Mouse (Mus musculus) limb, embryonic 12.5 days (tissue): Measurements from ENCODE around the gene Zbtb40. TPM values are rescaled to one million over a fixed set of nuclear protein-coding genes. Genes with fewer than 3 reads are reported as not detected.

Experiments
- ATAC-seq: fragments of 200-750 bp; cut with Nextera tagmentation; 2 replicates; pipeline ENCODE4 v1.8.0; 2017; ENCODE audit warnings: low read depth, moderate TSS enrichment; ENCODE audit not compliant: insufficient number of reproducible peaks, insufficient read depth, low FRiP score, low TSS enrichment
- H3K27ac ChIP-seq: fragments of 300-500 bp; sonication (generic); 2 replicates; pipeline ENCODE4 v1.5.1; 2016; ENCODE audit warnings: mild to moderate bottlenecking, moderate library complexity
- H3K27me3 ChIP-seq: fragments of 300-500 bp; sonication (generic); 2 replicates; pipeline ENCODE4 v1.6.1; 2016; ENCODE audit warnings: mild to moderate bottlenecking, moderate library complexity
- H3K36me3 ChIP-seq: fragments of 300-500 bp; sonication (generic); 2 replicates; pipeline ENCODE4 v1.6.1; 2016; ENCODE audit warnings: mild to moderate bottlenecking, moderate library complexity
- H3K4me1 ChIP-seq: fragments of 300-500 bp; sonication (generic); replicated peaks from 2 replicates; pipeline ENCODE4 v1.6.1; 2016
- H3K4me2 ChIP-seq: fragments of 300-500 bp; sonication (generic); 2 replicates; pipeline ENCODE4 v1.6.1; 2016; ENCODE audit warnings: mild to moderate bottlenecking, moderate library complexity
- H3K4me3 ChIP-seq: fragments of 300-500 bp; sonication (generic); replicated peaks from 2 replicates; pipeline ENCODE4 v1.5.1; 2016; ENCODE audit warnings: mild to moderate bottlenecking
- H3K9ac ChIP-seq: fragments of 300-500 bp; sonication (generic); replicated peaks from 2 replicates; pipeline ENCODE4 v1.6.1; 2016; ENCODE audit warnings: mild to moderate bottlenecking, moderate library complexity
- H3K9me3 ChIP-seq: fragments of 300-500 bp; sonication (generic); 2 replicates; pipeline ENCODE4 v1.6.1; 2016; ENCODE audit warnings: mild to moderate bottlenecking, moderate library complexity
- WGBS: fragments of 180-500 bp; shearing (Covaris S2); methylation state at CpG from one replicate; pipeline ENCODE4 v1.1.7; 2016; 5-methylcytosine and 5-hydroxymethylcytosine counted together
- polyA plus RNA-seq: library from polyadenylated mRNA; unstranded; fragments of >200 nt; fragmentation: Nextera tagmentation; extraction: Ambion mirVana; gene quantifications from 2 replicates; pipeline ENCODE4 v1.2.1, GENCODE M21; 2016

Zbtb40 gene
- polyA plus RNA-seq, 1 experiment from 2014 or later, result 6.1 TPM

DNA sequence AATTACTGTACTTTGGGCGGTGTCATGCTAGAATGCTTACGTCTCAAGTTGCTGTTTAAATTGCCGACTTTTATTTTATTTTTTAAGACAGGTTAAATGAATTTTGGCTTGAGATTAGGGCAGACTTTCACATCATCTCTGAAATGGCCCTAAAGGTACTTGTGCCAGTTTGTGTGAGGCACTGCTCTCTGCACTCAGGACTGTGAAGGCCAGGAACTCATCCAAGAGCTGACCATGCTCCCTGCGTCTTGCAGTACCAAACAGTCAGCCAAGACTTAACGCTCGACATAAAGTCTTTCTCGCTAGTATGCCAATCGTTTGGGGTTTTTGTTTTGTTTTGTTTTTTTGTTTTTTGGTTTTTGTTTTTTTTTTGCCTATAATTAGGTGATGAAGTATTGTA is 34.5 kb downstream of the Zbtb40 start:
- Histone ChIP-seq H3K4me3 (no peak overlapping the region), H3K9ac (no peak overlapping the region), H3K4me1 (0 out of 2 replicates have a peak, but pooled peaks cover 11% of the 10 kb centered on the region), H3K36me3 (peaks cover 32% of the 10 kb centered on the region), H3K9me3 (no peaks in the 10 kb centered on the region), H3K4me2 (no peak overlapping the region), H3K27me3 (no peaks in the 10 kb centered on the region), H3K27ac (no peak overlapping the region)
- no peak for ATAC-seq
- WGBS, result 92% methylated on average over 8 of the region's 8 CpGs

GRCm38 (mm10) chr4:137006966-137007365 is 41.6 kb downstream of the Zbtb40 start:
- ATAC-seq, result no peak
- 89% methylated on average over 8 of the region's 8 CpGs for WGBS

GRCm38 (mm10) chr4:137001825-137002224 is 46.8 kb downstream of the Zbtb40 start:
- Histone ChIP-seq H3K4me3 (no peak overlapping the region), H3K36me3 (peaks cover 51% of the 10 kb centered on the region; the same call in 1 of the 2 replicates), H3K9ac (no peak overlapping the region), H3K9me3 (no peaks in the 10 kb centered on the region), H3K4me1 (no peaks in the 10 kb centered on the region), H3K27ac (no peak overlapping the region), H3K4me2 (no peak overlapping the region), H3K27me3 (no peaks in the 10 kb centered on the region)
- no peak for ATAC-seq
- WGBS, result 92% methylated on average over 3 of the region's 3 CpGs

More at GRCm38 (mm10) chr4:137006966-137007365, 41.6 kb downstream of the Zbtb40 start:
- H3K9me3 ChIP-seq, result no peaks in the 10 kb centered on the region
- H3K4me2 ChIP-seq, result no peak overlapping the region
- H3K36me3 ChIP-seq, result peaks cover 17% of the 10 kb centered on the region; the same call in 1 of the 2 replicates
- H3K4me3 ChIP-seq, result no peak overlapping the region
- no peaks in the 10 kb centered on the region for H3K4me1 ChIP-seq
- no peak overlapping the region for H3K9ac ChIP-seq
- no peak overlapping the region for H3K27ac ChIP-seq
- no peaks in the 10 kb centered on the region for H3K27me3 ChIP-seq

DNA sequence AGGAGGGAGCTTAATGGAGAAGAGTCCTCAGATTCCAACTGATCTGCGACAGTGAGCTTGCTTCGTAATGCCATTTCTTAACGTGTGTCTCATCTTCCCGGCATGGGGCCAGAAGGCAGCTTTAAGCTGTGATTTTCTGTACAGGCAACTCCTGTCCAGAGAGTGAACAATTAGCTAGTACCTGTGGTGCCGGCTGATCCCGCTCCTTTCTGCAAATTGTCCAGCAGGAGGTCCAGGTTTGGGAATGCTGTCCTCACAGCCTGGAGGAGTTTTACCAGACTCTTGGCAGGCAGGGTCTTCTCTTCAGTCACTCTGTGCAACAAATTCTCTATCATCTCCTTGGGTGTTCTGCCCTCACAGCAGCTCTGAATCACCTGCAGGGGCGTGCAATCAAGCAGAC is 47.6 kb downstream of the Zbtb40 start:
- H3K9me3 ChIP-seq, result no peaks in the 10 kb centered on the region
- no peaks in the 10 kb centered on the region for H3K27me3 ChIP-seq
- H3K4me1 ChIP-seq, result no peaks in the 10 kb centered on the region
- no peak overlapping the region for H3K9ac ChIP-seq
- WGBS, result 94% methylated on average over 7 of the region's 7 CpGs
- no peak overlapping the region for H3K27ac ChIP-seq
- H3K4me2 ChIP-seq, result no peak overlapping the region
- peaks cover 52% of the 10 kb centered on the region; the same call in 1 of the 2 replicates for H3K36me3 ChIP-seq
- ATAC-seq, result no peak
- H3K4me3 ChIP-seq, result no peak overlapping the region

- Histone ChIP-seq H3K4me3 (no peak overlapping the region), H3K27ac (no peak overlapping the region), H3K4me1 (no peaks in the 10 kb centered on the region), H3K27me3 (no peaks in the 10 kb centered on the region), H3K4me2 (no peak overlapping the region), H3K9me3 (no peaks in the 10 kb centered on the region), H3K36me3 (peaks cover 70% of the 10 kb centered on the region), H3K9ac (no peak overlapping the region)
- ATAC-seq, result no peak
- WGBS, result 79% methylated on average over 7 of the region's 7 CpGs
Observed at GRCm38 (mm10) chr4:136998371-136998770, 50.2 kb downstream of the Zbtb40 start.

GRCm38 (mm10) chr4:136997723-136998345 is 50.8 kb downstream of the Zbtb40 start:
- no peaks in the 10 kb centered on the region for H3K27me3 ChIP-seq
- no peak for ATAC-seq
- 93% methylated on average over 12 of the region's 12 CpGs for WGBS
- H3K4me2 ChIP-seq, result no peak overlapping the region
- H3K9me3 ChIP-seq, result no peaks in the 10 kb centered on the region
- H3K36me3 ChIP-seq, result peaks cover 73% of the 10 kb centered on the region
- no peaks in the 10 kb centered on the region for H3K4me1 ChIP-seq
- no peak overlapping the region for H3K27ac ChIP-seq
- H3K4me3 ChIP-seq, result no peak overlapping the region
- H3K9ac ChIP-seq, result no peak overlapping the region

- H3K9me3 ChIP-seq, result no peaks in the 10 kb centered on the region
- H3K9ac ChIP-seq, result no peak overlapping the region
- no peak overlapping the region for H3K27ac ChIP-seq
- 56% methylated on average over 7 of the region's 7 CpGs for WGBS
- no peaks in the 10 kb centered on the region for H3K27me3 ChIP-seq
- H3K36me3 ChIP-seq, result peaks cover 73% of the 10 kb centered on the region
- no peak for ATAC-seq
- no peak overlapping the region for H3K4me3 ChIP-seq
- no peaks in the 10 kb centered on the region for H3K4me1 ChIP-seq
- no peak overlapping the region for H3K4me2 ChIP-seq
Observed at GRCm38 (mm10) chr4:136996933-136997332, 51.7 kb downstream of the Zbtb40 start.

DNA sequence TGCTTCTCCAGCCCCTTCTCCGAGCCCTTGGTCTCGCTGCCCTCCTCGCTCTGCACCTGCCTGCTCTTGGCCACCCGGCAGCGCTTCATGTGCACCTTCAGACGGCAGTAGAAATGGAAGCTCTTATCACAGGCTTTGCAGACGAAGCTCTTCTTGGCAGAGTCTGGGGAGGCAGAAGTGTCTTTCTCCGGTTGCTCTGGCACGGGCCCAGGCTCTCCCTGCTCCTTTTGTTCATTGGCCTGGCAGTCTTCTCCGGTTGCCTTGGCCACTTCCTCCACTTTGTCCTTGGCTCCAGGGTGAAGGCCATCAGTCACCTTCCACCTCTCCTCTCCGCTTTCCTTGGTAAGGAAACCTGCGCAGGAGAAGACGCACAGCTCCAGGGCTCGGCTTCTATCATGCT is 53.2 kb downstream of the Zbtb40 start:
- Histone ChIP-seq H3K4me2 (no peak overlapping the region), H3K36me3 (peaks cover 77% of the 10 kb centered on the region), H3K4me3 (no peak overlapping the region), H3K27ac (no peak overlapping the region), H3K4me1 (no peaks in the 10 kb centered on the region), H3K27me3 (no peaks in the 10 kb centered on the region), H3K9me3 (no peaks in the 10 kb centered on the region), H3K9ac (no peak overlapping the region)
- no peak for ATAC-seq
- 92% methylated on average over 14 of the region's 14 CpGs for WGBS

GRCm38 (mm10) chr4:136981993-136982695 is 66.5 kb downstream of the Zbtb40 start:
- peaks cover 35% of the 10 kb centered on the region for H3K36me3 ChIP-seq
- WGBS, result 32% methylated on average over 9 of the region's 9 CpGs
- 0 out of 2 replicates have a peak, but pooled peaks cover 3% of the 10 kb centered on the region for H3K4me1 ChIP-seq
- no peak for ATAC-seq
- H3K9ac ChIP-seq, result no peak overlapping the region; the same call in 1 of the 2 replicates
- no peak overlapping the region for H3K4me3 ChIP-seq
- H3K9me3 ChIP-seq, result no peaks in the 10 kb centered on the region
- H3K27ac ChIP-seq, result no peak overlapping the region
- peaks cover 30% of the 10 kb centered on the region for H3K27me3 ChIP-seq
- no peak overlapping the region for H3K4me2 ChIP-seq

GRCm38 (mm10) chr4:136981347-136981746 is 67.3 kb downstream of the Zbtb40 start:
- no peak for ATAC-seq
- WGBS, result 6% methylated on average over 12 of the region's 12 CpGs
- Histone ChIP-seq H3K4me2 (no peak overlapping the region), H3K36me3 (peaks cover 27% of the 10 kb centered on the region), H3K27me3 (peaks cover 32% of the 10 kb centered on the region), H3K4me3 (no peak overlapping the region), H3K9ac (no peak overlapping the region), H3K27ac (no peak overlapping the region), H3K4me1 (0 out of 2 replicates have a peak, but pooled peaks cover 3% of the 10 kb centered on the region), H3K9me3 (no peaks in the 10 kb centered on the region)

- Histone ChIP-seq H3K9me3 (no peaks in the 10 kb centered on the region), H3K4me3 (no peak overlapping the region), H3K9ac (no peak overlapping the region), H3K27ac (no peak overlapping the region), H3K36me3 (peaks cover 23% of the 10 kb centered on the region), H3K4me2 (no peak overlapping the region), H3K4me1 (0 out of 2 replicates have a peak, but pooled peaks cover 3% of the 10 kb centered on the region), H3K27me3 (peaks cover 37% of the 10 kb centered on the region)
- 69% methylated on average over 4 of the region's 4 CpGs for WGBS
- ATAC-seq, result no peak
Observed at GRCm38 (mm10) chr4:136980921-136981320, 67.7 kb downstream of the Zbtb40 start.
